Mouse (Mus musculus) splenic B cell, adult 2 months (primary cell): ENCODE results near the gene Gm20662.
A peak's percentile ranks its signal among the peaks of the same experiment; 100 is the strongest.

Source experiments
- DNase-seq: peaks from one replicate; pipeline ENCODE4 v3.0.0-alpha.2; 2011; ENCODE audit warnings: low read depth, low spot score
- H3K27me3 ChIP-seq: 2 replicates; pipeline ENCODE4 v1.6.1; 2012; ENCODE audit warnings: mild to moderate bottlenecking, low read length, moderate library complexity, mixed read lengths; ENCODE audit not compliant: control insufficient read depth, poor library complexity, insufficient read depth, severe bottlenecking
- H3K36me3 ChIP-seq: 2 replicates; pipeline ENCODE4 v1.6.1; 2012; ENCODE audit warnings: mild to moderate bottlenecking, low read length, moderate library complexity, mixed read lengths; ENCODE audit not compliant: control insufficient read depth, poor library complexity, insufficient read depth, severe bottlenecking

Gm20662 gene

DNA sequence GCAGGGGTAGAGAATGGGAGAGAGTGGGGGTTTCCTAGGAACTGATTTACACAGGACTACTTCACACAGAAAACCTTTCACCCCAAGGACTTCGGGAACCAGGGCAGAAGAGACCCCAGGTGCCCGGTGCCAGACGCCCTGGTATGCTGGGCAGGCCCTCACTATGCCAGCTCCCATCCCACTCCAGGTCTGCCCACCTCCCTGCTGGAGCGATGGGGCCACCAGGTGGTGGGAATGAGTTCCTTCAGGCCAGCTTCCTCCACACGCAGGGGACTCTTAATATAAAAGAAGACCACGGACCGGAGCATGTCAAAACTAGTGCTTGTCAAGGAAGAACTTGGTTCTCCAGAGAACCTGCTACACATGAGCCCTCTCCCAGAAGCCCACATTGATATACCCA, 71.0 kb downstream of the Gm20662 start:
- DNase-seq, result no peak
- Histone ChIP-seq H3K36me3 (peaks cover 5% of the 10 kb centered on the region), H3K27me3 (no peaks in the 10 kb centered on the region)

DNA sequence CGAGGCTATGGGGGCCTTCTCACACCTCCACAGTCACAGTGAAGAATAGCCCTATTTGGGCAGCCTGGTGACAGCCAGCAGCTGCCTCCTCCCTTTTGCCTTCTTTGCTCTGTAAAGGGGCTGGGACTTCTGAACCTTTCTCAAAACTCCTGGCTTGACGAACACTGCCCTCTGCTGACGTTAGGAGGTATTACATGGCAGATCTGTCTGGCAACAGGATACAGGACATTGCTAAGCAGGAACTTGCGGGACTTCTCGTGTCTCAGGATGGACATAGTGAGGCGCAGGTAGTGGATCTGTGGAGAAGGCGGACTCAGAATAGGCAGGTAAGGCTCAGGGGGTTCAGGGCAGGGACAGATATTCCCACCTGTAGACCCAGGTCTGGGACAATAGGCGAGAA, 71.8 kb downstream of the Gm20662 start:
- no peaks in the 10 kb centered on the region for H3K27me3 ChIP-seq
- H3K36me3 ChIP-seq, result peaks cover 3% of the 10 kb centered on the region; the same call in 1 of the 2 replicates
- DNase-seq, result peak; percentile 90

DNA sequence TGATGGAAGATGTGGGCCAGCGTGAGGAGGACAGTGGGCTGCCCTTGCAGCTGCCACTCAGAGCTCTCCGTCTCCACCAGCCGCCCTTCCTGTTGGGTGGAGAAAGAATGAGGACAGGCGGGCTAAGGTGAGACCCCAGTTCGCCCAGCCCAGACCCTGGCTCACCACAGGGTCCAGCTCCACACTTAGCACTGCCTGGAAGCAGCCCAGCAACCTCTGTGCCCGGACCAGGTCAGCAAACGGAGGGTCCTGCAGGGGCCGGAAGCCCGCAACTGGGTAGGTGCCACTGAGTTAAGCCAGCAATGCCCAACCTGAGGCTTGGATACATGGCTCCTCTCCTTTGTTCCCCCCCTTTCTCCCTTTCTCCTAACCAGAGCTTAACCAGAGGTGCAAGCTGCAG, 72.9 kb downstream of the Gm20662 start:
- Histone ChIP-seq H3K36me3 (peaks cover 3% of the 10 kb centered on the region; the same call in 1 of the 2 replicates), H3K27me3 (no peaks in the 10 kb centered on the region)
- no peak for DNase-seq

DNA sequence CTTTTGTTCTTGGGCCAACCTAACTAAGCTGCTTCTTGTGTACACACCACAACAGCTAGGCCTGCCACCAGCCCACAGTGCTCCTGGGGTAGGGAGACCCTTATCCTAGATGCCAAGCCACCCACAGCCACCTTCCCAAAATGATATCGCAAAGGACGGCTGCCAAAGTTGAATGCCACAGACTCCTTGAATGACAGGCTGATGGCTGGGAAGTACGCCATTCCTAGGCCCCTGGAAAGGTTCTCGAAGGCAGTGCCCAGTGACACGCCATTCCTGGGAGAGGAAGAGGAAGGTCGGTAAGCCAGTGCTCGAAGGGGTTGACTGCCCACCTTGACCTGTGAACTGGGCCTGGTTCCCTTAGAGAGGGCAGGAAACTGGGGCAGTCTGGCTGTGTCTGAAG, 73.4 kb downstream of the Gm20662 start:
- Histone ChIP-seq H3K36me3 (peaks cover 3% of the 10 kb centered on the region; the same call in 1 of the 2 replicates), H3K27me3 (no peaks in the 10 kb centered on the region)
- no peak for DNase-seq

DNA sequence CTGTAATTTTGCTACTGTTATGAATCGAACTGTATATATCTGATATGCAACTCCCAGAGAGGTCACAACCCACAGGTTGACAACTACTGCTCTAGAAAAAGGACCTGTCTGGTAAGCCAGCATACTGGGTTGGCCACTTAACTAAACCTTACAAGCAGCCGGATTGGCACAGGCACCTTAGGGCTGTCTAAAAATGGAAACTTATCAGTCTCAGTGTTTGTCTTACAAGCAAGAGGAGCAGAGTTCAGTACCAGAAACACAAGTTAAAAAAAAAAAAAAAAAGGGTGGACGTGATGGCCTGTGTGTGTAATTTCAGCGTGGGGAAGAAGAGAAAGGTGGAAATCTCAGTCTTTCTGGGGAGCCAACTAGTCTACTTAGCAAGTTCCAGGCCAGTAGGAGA, 75.7 kb downstream of the Gm20662 start:
- Histone ChIP-seq H3K36me3 (peaks cover 2% of the 10 kb centered on the region), H3K27me3 (no peaks in the 10 kb centered on the region)
- DNase-seq, result no peak

DNA sequence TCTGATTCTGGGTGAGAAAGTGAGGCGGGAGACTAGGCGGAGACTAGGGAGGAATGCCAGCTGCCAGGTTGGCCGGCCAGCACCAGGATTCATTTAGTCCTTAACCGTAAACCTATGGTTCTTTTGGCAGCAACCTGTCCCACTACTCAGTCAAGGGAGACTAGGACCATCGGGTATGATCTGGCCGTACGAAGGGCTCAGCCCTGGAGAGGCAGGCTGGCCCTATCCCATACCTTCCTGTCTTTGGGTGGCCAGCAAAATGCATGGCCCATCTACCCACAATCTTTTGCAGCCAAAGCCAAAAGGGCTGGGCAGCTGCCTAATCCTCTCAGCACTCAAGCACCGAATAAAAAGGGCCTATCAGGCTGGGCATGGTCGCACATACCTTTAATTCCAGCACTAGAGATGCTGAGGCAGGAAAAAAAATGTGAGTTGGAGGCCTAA, 76.4 kb downstream of the Gm20662 start:
- Histone ChIP-seq H3K36me3 (peaks cover 2% of the 10 kb centered on the region), H3K27me3 (no peaks in the 10 kb centered on the region)
- no peak for DNase-seq

DNA sequence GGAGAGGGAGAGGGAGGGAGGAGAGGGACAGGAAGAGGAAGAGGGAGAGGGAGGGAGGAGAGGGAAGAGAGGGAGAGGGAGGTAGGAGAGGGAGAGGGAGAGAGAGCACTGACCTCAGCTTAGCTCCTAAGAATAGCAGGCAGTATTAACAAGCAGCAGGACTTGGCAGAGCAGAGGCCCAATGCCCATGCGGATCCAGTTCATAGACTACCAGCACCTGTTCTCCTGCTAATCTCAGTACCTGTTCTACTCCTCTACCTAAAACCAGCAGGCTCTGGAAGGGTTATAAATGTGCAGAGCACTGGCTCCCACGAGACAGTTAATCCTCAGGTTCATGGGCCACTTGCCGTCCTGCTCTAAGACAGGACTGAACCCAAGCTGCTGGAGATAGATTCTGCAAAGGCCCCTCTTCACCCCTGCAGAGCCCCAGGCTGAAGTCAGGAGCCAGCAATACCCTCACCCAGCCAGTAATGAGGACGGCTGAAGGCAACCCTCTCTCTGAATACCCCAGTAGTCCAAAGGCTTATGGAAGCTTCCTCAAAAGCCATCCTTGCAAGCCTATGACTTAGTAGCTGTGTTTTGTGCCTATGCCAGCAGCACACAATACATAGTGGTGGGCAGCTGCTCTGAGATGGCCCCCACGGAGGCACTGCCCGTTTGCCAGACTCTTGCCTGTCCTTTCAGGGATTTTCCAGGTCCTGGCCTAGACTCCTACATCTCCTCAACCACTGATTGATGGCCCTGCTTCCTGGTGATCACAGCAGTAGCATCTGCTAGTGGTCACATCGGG, 77.2 kb downstream of the Gm20662 start:
- H3K27me3 ChIP-seq, result no peaks in the 10 kb centered on the region
- H3K36me3 ChIP-seq, result peaks cover 2% of the 10 kb centered on the region
- no peak for DNase-seq

DNA sequence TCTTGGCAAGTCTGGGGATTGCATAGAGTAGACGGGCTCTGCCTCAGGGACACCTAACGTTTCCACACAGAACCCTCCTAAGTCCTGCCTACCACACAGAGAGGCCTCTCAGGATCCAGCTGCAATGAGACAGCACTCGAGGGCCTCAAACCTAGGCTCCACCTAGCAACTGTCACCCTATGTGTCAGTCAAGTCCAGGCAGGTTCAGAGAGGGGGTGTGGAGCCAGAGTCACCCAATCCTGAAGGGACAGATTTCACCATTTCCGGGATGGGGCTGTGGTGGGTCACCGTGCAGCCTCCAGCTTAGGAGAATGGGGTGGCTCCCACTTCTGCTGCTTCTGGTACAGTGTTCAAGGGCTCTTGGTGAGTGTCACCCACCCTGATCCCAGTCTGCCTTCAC, 84.0 kb downstream of the Gm20662 start, which contains the start of gene Mst1:
TSS of gene Mst1 (plus strand) at position 269 of the 400 bp plus-strand sequence.
- no peak for DNase-seq
- Histone ChIP-seq H3K27me3 (no peaks in the 10 kb centered on the region), H3K36me3 (peaks cover 4% of the 10 kb centered on the region)

DNA sequence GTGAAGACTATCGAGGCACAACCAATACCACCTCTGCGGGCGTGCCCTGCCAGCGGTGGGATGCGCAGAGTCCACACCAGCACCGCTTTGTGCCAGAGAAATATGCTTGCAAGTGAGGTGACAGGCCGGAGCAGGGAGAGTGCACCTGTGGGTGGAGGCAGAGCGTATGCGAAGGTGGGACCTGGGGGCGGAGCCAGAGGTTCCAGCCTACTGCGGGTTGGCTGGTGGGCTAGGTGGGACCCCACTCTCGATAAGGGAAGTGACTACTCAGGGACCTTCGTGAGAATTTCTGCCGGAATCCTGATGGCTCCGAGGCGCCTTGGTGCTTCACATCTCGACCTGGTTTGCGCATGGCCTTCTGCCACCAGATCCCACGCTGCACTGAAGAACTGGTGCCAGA, 86.4 kb downstream of the Gm20662 start:
- DNase-seq, result peak; percentile 38
- Histone ChIP-seq H3K27me3 (no peaks in the 10 kb centered on the region), H3K36me3 (peaks cover 12% of the 10 kb centered on the region)

DNA sequence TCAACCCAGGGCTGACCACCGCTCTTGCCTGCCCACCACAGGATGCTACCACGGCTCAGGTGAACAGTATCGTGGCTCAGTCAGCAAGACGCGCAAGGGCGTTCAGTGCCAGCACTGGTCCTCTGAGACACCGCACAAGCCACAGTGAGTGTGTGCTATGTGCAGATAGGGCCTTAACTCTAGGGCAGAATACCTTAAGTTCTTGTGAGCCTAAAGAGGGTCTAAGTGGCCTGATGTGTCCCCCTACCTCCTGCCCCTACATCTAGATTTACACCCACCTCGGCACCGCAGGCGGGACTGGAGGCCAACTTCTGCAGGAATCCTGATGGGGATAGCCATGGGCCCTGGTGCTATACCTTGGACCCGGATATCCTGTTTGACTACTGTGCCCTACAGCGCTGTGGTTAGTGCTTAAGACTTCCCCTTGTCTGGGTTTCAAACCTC, 86.9 kb downstream of the Gm20662 start, which contains the start of gene Rnf123:
TSS of gene Rnf123 (minus strand) at position 359 of the 444 bp plus-strand sequence.
- peaks cover 15% of the 10 kb centered on the region for H3K36me3 ChIP-seq
- peak; percentile 56 for DNase-seq
- no peaks in the 10 kb centered on the region for H3K27me3 ChIP-seq

DNA sequence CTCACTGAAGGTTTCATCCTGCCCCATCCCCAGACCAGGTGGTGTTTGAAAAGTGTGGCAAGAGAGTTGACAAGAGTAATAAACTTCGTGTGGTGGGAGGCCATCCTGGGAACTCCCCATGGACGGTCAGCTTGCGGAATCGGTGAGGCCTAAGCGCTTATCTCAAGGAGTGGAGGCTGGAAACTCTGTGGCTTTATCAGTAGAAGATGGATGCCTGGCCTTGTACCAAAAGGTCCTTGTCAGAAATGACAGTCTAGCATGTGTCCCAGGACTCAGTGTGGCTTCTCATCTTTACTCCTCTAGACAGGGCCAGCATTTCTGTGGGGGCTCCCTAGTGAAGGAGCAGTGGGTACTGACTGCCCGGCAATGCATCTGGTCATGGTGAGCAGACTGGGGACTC, 87.4 kb downstream of the Gm20662 start:
- no peak for DNase-seq
- Histone ChIP-seq H3K27me3 (no peaks in the 10 kb centered on the region), H3K36me3 (peaks cover 18% of the 10 kb centered on the region)

DNA sequence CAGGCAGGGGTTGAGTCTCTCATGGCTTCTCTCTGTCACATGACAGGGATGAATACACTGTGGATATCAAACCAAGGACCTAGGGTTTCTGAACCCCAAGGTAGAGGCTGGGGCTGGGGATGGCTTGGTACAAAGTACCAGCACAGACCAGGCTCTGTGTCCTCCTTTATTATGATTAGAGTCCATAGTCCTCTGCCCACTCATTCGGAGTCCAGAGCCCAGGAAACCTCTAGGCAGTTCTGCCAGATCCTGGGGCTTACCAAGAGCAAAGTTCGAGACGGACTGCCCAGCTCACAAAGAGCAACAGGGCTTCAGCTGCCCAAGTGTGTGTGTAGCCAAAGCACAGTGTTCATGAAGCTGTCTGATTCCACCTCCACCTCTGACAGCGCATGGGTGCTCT, 89.1 kb downstream of the Gm20662 start:
- peaks cover 20% of the 10 kb centered on the region for H3K36me3 ChIP-seq
- no peaks in the 10 kb centered on the region for H3K27me3 ChIP-seq
- no peak for DNase-seq

DNA sequence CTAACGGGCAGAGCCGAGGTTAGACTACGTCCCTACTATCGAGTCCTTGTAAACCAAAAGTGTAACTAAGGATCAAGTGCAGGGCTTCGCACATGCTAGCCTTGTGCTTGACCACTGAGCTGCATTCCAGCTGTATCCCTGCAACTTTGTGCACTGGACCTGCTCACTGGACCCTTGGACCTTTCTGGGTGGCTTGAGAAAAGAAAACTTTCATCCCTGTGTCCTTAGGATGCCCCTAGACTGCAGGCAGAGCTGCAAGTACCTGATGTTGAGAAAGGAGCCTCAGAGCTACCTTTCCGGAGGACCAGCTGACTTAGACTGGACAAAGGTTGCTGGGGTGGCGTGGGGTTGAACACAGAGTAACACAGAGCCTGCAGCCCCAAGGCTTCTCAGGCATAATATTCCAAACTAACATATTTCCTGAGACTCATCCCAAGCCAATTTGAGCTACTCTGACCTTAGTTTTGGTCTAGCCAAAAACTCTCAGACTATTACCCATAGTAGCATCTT, 94.5 kb downstream of the Gm20662 start:
- Histone ChIP-seq H3K36me3 (peaks cover 16% of the 10 kb centered on the region), H3K27me3 (no peaks in the 10 kb centered on the region)
- DNase-seq, result no peak

DNA sequence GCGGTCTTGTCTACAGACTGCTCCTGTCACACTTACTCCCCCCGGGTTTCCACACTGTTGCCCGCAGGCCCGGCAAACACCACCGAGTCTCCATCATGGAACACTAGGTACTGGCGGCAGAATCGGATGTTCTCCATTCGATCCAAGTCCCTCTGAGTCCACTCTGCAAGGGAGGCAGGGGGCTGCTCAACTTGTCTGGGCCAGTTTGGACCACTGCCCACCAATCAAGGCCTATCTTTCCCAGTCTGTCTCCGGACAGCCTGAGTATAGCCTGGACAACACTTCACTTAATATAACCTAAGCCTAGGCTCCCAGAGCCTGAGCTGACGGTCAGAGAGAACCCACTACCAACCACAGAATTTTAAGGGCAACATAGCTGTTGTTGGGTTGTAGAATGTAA, 97.4 kb downstream of the Gm20662 start:
- Histone ChIP-seq H3K36me3 (peaks cover 4% of the 10 kb centered on the region), H3K27me3 (no peaks in the 10 kb centered on the region)
- no peak for DNase-seq

DNA sequence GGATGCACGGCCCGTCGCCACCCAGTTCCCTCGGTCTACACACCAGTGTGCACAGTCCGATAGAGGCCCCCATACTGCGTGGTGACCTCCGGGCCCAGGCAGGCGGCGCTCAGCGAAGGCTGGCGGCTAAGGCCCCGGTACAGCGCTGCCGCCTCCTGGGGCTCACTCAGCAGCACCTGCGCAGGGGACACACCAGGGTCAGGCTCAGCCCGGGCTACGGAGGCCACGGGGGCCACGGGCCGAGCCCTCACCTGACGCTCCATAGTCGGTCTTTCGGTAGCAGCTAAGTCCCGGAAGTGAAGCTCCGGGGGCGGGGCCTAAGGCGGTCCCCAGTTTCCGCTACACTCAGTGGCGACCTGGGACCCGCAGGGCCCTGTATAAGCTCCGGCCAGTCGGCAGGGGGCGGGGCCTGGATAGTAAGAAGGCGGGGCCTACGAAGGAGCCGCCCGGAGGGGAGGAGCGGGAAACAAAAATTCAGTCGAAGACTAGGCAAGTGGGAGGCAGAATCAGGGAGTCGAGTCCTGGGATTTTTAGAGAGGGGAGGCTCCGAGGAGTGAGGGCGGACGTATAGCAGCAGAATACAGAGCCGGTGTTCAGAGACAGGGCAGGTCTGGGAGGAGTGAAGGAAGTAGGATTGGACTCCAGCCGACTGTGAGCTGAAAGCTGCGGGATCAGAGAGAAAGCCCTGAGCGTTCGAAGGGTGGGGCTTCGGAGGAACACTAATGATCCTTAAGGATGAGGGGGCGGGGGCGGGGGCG, 98.2 kb downstream of the Gm20662 start, which contains the start of gene Apeh:
TSS of gene Apeh (minus strand) at position 423 of the 758 bp plus-strand sequence.
- Histone ChIP-seq H3K36me3 (peaks cover 4% of the 10 kb centered on the region), H3K27me3 (no peaks in the 10 kb centered on the region)
- DNase-seq, result peak; percentile 96
